Mouse (Mus musculus) testis, postnatal 14 days (tissue): ENCODE data around the gene Psen1.

ENCODE experiments used
- DNase-seq: peaks from one replicate; pipeline ENCODE4 v3.0.0; 2021; ENCODE audit warnings: low spot score

The Psen1 gene

GRCm38 (mm10) chr12:83726510-83727308 lies 38.8 kb downstream of the Psen1 start:
- no peak for DNase-seq

DNA sequence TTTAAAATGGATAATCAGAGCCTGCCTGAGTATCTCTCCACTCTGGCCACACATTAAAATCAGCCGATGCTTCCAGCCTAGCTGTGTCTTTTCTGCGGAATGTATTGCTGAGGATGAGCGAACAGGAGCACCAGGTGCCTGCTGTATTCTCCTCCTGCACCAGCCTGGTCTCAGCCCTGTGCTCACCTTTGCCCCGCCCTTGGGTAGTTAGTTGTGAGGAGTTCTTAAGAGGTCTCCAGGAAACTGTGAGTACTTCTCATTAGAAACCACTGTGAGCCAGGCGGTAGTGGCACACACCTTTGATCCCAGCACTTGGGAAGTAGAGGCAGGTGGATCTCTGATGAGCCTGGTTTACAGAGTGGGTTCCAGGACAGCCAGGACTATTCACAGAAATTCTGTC lies 44.3 kb downstream of the Psen1 start:
- DNase-seq, result no peak

DNA sequence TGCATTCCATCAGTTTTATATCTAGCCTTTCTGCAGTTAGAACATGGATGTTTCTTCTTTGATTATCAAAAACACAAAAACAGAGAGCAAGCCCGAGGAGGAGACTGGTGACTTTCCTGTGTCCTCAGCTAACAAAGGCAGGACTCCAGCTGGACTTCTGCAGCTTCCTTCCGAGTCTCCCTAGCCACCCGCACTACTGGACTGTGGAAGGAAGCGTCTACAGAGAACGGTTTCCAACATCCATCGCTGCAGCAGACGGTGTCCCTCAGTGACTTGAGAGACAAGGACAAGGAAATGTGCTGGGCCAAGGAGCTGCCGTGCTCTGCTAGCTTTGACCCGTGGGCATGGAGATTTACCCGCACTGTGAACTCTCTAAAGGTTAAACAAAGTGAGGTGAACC lies 46.1 kb downstream of the Psen1 start:
- no peak for DNase-seq

DNA sequence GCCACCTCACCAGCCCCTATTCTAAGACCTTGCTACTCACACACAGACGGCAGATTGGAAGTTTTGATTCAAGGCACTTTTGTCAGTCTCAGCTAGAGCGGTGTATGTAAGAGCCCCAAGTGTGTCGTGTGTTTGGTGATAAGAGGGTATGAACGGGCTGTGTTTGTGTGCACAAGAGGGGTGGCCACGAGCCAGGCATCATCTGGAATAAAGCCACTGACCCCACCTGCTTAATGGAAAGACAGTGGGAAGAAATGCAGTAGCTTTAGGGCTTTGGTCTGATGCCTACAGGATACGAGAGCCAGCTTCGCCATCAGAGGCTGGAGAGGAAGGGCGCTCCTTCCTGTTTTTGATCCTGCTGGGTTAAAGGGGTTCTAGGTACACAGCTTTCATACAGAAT lies 48.3 kb downstream of the Psen1 start:
- no peak for DNase-seq

DNA sequence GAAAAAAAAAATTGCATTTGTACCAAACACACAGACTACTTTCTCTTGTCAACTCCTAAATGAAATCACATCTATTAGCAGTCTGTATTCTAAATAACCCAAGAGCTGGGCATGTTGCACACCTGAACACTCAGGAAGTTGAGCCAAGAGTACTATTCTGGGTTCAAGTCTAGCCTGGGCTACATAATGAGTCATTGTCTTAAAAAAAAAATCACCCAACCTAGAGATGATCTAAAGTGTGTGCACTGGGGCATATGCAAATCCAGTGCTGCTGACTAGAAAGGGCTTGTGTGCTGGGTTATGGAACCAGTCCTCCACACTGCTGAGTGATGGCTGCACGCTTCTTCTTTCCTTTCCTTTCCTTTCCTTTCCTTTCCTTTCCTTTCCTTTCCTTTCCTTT lies 50.7 kb downstream of the Psen1 start:
- DNase-seq, result no peak

GRCm38 (mm10) chr12:83741722-83742121 lies 53.8 kb downstream of the Psen1 start:
- DNase-seq, result no peak

DNA sequence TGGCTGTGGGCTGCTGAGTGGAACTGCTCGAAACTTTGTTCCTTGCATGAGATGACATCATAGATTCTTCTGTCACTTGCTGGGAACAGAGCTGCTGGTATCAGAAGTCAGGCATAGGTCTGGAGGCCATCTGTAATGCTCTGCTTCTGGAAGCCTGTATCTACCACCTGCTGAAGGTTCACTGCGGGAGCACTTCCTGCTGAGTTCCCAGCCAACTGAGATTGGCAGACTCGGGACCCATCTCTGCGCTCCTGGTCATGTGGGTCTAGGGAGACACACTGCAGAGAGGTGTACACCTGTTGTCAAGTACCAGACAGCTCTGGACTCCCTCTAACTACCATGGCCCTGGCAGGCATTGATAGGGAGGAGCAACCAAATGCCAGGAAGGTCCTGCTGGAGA lies 54.9 kb downstream of the Psen1 start:
- no peak for DNase-seq

GRCm38 (mm10) chr12:83743712-83744111 lies 55.8 kb downstream of the Psen1 start:
- DNase-seq, result no peak

DNA sequence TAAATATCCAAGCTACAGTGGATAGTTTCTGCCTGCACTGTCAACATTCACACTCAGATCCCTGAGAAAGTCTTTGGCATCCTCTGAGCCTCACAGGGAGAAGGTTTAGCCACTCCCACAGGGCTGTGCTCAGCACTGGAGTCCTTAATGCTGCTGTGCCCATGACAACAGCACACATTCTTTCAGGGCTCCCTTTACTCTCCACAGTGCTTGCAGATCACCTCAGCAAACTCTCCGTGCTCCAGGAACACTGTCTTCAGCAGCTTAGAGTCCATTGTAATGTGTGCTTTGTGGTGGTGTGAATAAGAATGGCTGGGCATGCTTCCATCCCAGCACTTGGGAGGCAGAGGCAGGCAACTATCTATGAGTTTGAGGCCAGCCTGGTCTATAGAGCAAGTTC lies 61.2 kb downstream of the Psen1 start:
- no peak for DNase-seq

DNA sequence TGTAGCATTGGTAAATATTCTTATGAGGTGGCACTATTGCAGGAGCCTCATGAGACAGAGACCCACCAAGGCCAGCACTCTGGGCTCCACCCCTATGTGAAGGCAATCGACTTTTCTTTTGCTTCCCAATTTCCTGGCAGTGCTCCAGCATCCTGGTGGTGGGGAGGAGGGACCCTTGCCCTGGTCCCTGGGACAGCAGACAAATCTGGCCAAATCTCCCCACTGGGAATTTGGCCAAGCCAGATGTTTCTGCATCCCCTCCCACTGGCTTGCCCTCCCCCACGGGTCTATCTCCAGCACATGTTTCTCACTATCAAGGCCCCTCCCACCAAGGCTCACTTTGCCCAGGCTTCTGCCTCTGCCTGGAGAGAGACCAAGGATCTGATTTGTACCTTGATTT lies 64.5 kb downstream of the Psen1 start:
- no peak for DNase-seq

DNA sequence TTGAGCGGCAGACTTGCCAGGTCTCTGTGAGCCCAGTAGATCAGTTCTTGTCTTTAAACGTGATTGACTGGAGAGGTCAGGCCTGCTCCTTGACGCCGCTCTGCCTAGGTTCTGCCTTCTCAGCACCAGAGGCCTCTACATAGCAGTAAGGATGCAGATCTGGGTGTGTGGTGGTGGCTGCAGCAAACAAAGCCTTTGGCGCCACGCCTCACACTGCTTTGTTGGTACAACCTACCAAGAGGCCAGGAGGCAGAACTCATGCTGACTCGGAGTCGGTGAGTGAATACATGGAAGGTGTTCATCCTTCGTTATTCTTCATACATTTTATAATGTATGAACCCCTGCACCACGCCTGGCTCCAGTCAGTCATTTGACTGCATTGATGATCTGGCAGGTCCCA lies 70.8 kb downstream of the Psen1 start:
- DNase-seq, result no peak

- DNase-seq, result no peak
Measured at GRCm38 (mm10) chr12:83760201-83760600, 72.2 kb downstream of the Psen1 start.

- no peak for DNase-seq
Measured at GRCm38 (mm10) chr12:83762706-83763105, 74.8 kb downstream of the Psen1 start.

DNA sequence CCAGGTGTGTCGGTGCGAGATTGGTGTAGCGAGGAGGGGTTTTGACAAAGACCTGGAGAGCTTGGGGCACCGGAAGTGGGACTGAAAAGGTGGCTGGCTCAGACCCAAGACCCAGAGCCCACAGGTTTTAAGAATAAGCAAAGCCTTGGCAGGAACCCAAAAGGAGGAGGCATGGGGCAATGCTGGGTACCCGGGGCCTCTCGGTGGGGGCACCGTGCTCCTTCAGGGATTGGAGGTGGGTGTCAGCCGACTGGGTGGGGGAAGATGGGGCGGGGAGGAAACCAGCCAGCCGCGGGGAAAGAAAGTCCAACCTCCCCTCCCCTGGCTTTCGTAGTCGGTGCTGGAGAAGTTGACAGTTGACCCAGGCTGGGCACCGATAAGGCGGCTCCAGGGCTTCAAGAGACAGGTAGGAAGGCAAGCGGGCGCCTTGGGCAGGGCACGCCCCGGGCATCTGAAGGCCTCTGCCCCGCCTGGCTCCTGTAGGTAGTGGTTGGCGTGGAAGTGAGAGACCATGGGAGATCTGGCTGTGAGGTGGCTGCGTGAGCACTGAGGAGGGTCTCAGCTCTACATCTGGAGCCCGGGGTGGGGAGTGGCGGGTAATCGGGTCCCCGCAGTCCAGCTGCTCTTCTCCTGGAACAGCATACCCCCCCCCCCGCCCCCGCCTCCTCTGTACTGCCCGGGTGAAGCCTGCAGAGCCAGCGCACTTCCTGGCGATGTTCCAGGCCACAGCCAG lies 75.5 kb downstream of the Psen1 start, which contains the start of gene Papln:
Papln (plus strand) TSS at position 324 of the 733 bp plus-strand sequence.
- peak; percentile 55 for DNase-seq

GRCm38 (mm10) chr12:83764044-83764365 lies 76.1 kb downstream of the Psen1 start:
- DNase-seq, result peak; percentile 45

DNA sequence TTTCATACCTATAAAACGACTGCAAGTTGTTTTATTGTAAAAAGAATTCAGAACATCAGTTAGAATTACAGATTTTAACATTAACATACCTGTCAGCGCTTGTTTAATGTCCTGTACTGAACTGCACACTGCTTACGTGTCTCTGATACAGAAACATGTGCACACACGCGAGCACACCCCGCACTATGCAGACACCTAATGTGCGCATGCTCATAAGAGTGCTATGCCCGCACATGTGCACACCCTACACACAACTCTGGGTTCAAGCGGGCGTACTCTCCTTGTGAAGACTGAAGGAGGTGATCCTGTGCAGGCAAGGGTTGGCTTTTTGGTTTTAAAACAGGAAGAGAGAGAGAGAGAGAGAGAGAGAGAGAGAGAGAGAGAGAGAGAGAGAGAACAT lies 76.6 kb downstream of the Psen1 start:
- no peak for DNase-seq

- DNase-seq, result no peak
Measured at GRCm38 (mm10) chr12:83765965-83766603, 78.1 kb downstream of the Psen1 start.

DNA sequence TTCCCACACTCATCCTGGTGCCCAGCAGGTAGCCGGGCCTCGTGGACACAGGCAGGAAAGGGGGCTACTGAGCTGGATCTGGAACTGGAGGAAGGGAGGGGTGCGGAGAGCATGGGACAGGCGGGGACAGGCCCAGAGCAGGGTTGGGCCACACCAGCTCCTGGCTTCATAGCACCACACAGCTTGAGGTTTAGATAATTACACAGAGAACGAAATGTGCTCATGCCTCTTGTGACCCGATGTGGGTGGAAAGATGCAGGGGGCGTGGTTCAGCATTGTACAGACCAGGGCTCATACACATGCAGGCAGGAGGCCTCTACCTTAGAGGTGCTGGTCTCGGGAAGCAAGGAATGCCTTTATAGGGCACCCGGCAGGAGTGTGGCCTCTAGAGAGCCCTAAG lies 79.9 kb downstream of the Psen1 start:
- peak; percentile 47 for DNase-seq

DNA sequence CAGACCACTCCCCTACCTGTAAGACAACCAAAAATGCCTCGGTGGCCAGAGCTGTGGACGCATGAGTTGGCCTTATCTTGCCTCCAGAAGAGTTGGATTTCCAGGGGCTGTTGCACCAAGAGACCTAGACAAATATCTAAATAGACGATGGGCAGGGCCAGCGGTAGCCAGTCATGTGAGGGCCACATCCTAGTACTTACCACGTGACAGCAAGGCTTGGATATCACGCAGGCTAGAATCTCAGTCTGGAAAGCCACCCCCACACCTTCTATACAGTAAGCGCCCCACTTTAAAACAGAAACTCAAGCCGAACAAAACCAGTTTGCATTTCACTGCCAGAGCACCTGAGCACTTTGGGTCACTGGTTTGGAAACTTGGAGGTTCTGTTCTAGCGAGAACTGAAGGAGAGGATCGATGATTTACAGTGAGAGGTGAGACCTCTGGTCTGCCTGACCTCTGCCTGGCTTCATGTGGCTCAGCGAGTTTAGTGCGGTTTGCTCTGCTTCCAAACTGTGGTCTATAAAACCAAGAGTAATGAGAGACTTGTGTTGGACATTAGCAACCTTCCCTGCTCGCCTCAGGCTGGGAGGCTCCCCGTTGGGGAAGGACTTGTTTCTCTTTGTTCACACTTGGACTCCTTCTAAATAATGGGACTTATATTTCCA lies 80.4 kb downstream of the Psen1 start:
- peak; percentile 4 for DNase-seq

GRCm38 (mm10) chr12:83770418-83771256 lies 82.7 kb downstream of the Psen1 start:
- peak; percentile 60 for DNase-seq

GRCm38 (mm10) chr12:83775621-83776020 lies 87.7 kb downstream of the Psen1 start:
- no peak for DNase-seq

GRCm38 (mm10) chr12:83776766-83777165 lies 88.8 kb downstream of the Psen1 start:
- DNase-seq, result peak; percentile 3
